Mouse (Mus musculus) 3T3-L1 (cell line): Measurements from ENCODE around the gene Ksr1.

Source experiments
- DNase-seq: peaks from one replicate; pipeline ENCODE4 v3.0.0-alpha.2; 2015; ENCODE audit warnings: low read depth, low spot score

Ksr1 gene

DNA sequence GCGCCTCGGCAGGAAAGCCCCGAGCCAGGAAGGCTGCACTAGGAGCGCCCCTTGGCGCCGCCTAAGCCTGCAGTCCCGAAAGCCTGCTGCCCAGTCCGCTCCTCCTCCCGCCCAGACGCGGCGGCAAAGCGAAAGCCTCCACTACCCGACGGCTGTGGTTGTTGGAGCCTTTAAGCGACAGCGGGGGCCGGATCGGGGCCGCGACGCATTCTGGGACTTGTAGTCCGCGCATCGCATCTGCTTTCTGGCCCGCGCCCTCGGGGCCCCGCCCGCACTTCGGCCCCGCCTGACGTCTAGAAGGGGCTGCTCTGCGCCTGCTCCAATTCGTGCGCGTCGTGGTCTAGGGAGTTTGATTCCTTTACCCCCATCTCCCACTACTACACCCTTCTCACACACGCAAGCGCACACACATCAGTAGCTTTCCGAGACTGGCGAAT is at the start of gene Ksr1:
TSS of gene Ksr1 (minus strand) at position 77 of the 437 bp plus-strand sequence.
- peak; percentile 93 for DNase-seq

DNA sequence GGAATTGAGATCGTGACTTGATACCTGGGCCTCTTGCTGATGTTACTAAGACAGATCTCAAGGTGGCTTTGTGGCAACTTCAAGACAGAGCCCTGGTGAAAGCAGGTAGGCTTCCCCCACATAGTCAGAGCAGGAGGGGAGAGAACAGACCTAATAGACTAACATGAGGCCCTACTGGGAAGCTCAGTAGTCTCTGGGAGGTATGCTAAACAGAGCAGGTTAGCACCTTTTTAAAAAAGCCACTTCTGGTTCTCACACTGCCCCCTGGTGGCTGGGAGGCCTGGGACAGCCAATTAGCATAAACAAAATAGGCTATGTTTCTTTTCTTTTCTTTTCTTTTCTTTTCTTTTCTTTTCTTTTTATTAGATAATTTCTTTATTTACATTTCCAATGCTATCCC is 46.0 kb upstream of the Ksr1 start:
- DNase-seq: no peak

DNA sequence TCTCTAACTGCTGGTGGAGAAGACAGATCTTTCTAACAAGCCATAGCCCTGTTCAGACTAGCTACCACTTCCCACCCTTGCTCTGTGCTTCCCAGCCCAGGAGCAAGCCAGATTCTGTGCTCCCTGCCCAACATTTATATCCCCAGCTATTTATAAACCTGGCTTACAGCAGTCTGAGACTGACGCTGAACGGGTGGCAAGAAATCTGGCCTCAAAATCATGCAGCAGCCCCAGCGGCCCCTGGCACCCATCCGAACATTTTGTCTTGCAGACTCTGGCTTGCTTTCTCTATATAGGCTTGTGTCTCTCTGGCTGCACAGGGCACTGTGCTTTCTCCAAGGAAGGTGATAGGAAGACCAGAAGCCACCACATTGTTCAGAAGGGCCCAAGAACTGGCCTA is 45.0 kb upstream of the Ksr1 start:
- DNase-seq: no peak

DNA sequence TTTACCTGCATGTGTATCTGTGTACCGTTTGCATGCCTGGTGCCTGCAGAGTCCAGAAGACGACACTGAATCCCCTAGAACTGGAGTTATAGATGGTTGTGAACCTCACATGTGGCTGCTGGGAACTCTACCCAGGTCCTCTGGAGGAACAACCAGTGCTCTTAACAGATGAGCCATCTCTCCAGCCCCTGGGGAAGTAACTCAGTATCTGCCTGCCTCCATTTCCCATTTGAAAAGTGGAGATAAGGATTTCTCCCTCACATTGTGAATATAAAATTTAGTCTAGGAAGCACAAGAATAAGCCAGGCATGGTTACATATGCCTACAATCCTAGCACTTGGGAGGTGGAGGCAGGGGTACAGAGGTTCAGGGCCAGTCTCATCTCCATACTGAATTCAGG is 44.0 kb upstream of the Ksr1 start:
- DNase-seq: no peak

DNA sequence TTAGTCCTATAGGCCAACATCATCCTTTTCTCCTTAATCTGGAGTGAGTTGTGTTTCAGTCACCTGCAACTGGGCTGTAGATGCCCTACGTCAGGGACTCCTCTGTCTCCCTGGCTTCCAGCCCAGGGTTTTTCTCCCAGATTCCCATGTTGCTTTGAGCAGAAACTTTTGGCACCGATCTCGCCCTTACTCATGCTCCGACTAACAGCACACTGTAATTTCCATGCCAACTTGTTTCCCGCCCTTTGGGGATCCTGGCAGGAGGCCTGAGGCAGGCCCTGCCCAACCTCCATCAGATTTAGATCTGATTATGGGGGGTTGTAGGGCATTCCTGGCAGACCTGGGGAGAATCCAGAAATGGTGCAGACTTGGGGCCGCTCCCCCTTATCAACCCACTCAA is 42.0 kb upstream of the Ksr1 start:
- peak; percentile 98 for DNase-seq

DNA sequence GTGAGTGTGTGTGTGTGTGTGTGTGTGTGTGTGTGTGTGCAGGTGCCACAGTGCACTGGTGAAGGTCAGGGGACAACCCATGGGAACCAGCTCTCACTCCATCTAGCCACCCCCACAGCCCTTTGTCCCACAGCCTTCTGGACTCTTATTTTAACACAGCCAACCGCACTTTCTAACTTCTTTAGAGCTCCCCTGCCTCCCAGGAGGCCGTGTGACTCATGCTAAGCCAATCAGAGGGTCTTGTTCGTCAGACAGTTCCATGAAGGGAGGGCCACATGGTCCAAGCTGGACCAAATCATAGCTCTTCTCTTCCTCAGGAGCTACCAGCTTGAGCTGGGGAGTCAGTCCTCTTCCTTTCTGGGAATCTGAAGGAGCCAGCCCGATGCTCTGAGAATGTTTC is 41.1 kb upstream of the Ksr1 start:
- peak; percentile 55 for DNase-seq

DNA sequence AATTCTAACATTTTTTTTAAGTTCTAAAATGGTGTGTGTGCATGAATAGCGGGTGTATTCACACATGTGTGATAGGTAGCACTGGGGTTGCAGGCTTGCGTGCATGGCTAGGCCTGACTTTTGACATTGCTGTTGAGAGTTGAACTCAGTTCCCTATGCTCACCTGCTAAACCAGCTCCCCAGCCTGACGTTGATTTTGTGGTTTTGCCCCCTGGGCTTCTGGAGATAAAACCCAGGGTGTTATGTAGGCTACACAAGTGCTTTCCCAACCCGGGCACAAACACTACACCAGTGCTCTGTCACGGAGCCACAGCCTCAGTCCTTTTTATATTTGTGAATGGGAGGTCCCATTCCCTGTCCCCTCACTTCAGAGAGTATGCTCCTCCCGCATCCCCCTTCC is 39.5 kb upstream of the Ksr1 start:
- no peak for DNase-seq

DNA sequence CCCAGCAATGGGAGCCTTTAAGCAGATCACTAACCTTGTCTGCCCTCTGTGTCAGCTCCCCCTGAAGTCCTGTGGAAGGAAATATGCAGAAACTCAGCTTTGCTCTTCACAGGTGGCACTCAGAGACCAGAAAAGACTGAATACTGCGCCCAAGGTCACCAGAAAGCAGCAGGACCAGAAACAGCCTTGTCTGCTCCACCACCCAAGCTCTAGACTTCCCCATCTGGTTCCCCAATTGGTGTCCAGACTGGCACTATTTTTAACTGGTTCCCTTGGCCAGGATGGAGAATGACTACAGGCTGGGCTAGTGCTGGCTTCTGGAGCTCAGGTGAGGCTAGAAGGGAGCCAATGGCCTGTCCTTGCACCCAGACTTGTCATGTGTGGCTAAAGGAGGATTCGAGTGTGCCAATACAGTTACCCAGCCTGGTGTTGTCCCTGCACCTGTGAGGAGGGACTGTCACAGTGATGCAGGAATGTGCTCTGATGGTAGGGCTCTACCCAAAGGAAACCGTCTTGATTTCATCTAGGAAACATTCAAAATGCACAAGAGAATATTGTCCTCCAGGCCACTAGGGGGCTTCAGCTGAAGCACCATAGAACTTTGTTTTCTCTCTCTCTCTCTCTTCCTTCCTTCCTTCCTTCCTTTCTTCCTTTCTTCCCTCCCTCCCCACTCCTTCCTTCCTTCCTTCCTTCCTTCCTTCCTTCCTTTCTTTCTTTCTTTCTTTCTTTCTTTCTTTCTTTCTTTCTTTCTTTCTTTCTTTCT is 38.1 kb upstream of the Ksr1 start:
- DNase-seq: no peak

DNA sequence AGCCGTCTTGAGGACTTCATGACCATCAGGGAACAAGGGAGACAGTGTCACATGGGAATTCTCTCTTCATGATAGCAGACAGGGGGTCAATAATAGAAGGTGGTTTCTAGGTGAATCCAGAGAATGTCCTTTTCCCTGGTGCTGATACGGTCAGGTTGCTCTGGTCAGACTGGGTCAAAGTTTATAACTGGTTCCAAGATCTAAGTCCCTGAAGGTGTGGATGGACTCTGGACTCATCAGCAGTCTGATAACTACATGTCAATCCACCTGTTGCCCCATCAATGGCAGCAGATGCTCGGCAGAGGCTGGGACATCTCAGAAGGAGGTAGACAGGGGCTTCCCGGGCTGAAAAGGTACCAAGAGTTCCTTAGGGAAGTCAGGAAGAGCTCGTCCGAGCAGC is 37.2 kb upstream of the Ksr1 start:
- DNase-seq: no peak

DNA sequence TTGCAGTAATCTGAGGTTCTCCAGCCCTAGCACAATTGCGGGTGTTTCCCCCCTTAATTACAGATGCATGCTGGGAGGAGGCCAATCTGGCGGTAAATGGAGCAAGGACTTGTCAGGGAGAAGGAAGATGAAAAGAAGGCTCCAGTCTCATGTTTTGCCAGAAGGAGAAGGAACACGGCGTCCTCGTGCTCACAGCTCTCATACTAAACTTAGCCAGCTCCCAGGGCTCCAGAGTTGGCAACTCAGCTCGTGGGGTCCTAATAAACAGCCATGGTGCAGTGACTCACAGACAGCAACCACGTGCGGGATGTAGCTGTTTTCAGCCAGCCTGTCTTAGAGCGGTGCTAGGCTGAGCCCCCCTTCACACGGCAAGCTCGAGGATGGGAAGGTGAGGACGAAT is 36.7 kb upstream of the Ksr1 start:
- DNase-seq: no peak

DNA sequence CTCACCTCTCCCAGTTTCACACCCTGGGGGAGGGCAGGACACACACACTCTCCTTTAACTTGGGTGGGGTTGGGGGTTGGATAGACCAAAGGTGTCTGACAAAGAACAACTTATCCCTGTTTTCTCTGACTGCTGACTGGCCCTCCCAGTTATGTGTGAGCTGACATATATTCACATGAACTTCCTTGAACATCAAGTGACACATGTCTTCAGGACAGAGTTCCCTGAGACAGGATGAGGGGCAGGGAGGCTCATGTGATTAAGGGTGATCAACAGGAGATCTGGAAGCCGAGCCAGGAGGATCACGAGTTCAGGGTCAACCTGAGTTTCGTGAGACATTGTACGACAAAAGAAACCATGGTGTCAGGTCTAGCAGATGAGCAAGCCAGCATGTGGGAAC is 35.7 kb upstream of the Ksr1 start:
- no peak for DNase-seq

DNA sequence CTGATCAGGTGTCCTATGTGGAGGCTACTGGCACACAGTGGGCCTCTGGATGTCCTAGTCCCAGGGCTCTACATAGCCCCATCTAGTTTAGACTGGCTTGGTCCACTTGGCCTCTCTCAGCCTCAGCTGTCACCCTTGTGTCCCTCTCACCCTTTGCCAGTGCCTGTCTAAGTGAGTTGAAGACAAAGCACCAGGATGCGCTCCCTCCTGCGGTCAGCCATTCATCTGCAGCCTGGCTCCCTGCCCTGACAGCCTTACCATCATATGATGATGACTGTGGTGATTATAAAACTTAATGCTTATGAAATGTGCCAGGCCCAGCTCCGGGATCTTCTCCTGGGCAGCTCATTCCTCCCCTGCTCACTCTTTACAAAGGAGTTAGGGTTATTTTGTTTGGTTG is 30.5 kb upstream of the Ksr1 start:
- no peak for DNase-seq

DNA sequence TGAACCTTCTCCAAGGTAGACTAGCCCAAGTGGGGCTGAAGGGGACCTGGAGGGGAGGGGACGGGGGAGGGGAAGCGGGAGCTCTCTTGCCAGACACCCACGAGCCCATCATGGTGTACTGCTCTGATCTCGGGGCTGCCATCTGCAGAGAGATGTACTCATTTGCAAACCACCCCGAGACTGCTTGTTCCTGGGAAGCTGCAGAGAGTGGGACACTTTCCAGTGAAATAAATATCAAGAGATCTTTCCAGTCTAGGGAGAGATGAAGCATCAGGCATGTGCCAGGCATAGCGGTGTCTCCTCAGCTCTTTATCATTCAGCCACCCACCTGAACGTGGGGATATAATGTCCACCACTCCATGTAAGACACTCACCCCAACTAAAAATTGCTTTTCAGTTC is 25.8 kb upstream of the Ksr1 start:
- no peak for DNase-seq

DNA sequence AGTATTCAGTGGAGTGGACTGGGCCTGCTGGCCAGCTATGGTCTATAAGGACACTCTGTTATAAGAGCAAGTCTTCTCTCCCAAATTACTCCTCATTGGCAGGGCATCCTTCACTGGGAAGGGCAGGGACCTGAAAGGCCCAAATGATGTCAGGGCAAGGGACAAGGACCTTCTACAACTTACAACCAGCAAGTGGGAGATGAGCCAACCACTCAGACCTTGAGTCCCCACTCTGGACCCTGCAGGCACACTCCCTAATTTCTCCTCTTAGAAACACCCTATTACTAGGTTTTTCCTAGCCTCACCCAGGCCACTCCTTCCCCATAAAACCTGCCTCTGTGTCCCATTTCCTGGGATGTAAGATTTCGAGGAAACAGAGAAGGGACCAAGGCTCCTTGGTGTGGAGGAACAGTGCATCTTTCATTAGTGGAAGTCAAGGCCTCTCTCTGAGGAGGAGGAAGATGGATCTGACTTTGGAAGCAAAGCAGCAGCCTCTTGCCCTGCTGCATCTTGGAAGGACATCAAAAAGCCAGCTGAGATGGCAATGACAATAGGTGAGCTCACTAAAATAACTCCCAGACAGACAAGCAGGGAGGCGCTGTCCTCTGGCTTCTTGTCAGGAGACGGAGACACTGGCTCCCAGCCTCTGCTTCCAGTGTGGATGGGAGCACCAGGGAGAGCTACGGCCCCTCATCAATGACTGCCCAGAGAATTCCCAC is 20.5 kb upstream of the Ksr1 start:
- DNase-seq: no peak

DNA sequence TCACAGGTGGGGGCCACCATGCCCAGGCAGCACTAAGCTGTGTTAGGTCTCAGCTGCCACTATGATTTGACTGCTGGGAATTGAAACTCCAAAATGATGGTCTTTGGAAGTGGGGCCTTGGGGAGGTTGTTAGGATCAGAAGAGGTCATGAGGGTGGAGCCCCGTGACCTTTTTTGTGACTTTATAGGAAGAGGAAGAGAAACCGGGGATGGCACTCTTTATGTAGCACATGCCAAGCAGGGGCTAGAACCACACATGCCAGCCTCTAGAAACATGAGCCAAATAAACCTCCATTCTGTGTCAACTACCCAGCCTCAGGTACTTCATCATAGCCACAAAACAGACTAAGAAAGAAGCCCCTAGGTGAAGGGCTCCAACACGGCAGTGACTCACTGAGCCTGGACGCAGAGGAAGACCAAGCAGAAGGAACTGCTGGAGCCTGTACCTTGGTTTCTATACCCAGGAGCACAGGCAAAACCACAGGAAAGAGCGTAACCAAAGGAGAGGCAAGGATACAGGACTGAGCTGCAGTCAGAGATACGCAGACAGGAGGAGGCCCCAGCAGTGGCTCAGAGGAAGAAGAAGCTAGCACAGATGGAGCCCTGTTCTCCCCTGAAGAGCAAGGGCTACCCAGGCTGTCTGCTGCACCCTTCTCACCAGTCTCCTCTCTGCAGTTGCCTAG is 15.0 kb upstream of the Ksr1 start:
- DNase-seq: no peak

DNA sequence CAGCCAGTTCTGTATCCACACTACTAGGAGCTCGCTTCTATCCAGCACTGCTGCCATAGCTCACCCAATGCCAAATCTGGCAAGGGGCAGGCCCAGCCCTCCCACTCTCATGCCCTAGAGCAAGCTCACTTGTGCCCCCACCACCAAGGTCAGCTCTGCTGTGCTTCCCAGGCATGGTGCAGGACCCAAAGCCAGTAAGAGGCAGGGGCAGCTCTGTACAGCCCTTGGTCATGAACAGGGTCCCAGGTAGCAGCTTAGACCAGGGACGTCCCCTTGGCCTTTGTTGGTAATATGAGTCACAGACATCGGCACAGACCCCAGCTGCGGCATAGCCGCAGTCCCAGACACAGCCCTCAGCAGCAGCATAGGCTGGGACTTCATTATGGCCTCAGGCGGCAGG is 13.9 kb upstream of the Ksr1 start:
- DNase-seq: no peak

DNA sequence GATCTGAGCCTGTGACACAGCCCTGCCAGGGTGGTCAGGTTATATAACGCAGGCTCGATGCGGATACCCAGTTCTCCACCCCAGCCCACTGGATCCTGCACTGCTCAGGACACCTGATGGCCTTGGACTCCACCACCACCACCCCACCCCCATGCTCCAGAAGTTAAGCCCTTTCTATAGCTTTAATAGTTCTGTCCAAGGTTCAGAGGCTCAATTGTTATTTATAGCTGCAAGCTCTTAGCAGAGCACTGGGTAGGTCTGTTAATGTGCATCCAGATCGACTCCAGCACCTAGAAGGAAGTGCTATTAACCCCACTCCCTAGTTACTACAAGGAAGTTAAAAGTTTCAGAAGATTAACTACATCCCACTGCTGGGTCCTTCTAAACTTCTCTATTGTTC is 11.5 kb upstream of the Ksr1 start:
- DNase-seq: no peak

DNA sequence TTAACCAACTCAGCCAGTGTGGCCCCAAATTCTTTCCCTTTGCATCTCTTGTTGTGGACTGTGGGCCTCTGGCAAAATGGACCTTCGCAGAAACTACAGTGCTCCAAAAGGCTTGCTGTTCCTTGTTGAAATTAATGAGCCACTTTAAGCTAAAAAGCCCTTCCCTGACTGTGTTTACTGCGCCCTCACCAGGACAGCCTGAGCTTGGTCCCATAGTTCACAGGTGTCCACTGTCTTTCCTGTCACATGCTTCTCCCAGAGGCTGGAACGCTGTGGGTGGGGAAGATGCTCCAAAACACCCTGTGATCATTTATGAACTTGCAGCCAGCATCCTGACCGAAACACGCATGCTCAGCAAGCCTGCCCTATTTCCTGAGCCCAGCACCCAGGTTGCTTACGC is 9.1 kb upstream of the Ksr1 start:
- DNase-seq: no peak

DNA sequence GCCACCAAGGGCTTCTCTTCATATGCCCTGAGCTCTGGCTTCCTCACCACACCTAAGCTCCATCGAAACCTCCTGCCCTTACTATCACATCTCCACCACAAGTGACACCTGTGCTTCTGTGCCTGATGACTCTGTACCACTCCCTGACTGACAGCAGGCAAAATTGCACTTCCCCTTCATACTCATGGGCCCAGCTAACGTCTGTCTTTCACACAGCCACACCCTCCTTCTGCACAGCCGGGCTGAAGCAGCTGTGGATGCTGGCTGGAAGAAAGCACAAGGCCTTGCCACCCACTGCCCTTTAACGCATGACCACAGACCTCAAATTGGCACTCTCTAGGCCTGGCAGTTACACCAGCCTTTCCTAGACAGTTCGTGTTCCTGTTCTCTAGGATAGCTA is 6.5 kb upstream of the Ksr1 start:
- no peak for DNase-seq

DNA sequence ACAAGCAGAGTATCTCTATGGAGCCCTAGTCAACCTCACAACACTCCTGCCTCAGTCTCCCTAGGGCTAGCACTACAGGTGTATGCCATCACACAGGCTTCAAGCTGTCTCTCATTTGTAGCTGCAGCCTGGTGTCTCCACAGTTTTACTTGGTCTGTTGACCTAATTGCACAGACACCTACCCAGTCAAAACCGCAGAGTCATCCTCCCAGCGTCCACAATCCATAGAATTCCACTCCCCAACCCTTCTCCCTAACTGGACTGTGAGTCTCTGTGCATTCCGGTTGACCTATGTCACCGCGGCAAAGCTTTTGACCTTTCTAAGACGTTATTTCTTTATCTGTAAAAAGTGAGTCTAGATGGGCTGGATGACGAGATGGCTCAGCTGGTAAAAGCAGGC is 5.7 kb upstream of the Ksr1 start:
- DNase-seq: no peak

DNA sequence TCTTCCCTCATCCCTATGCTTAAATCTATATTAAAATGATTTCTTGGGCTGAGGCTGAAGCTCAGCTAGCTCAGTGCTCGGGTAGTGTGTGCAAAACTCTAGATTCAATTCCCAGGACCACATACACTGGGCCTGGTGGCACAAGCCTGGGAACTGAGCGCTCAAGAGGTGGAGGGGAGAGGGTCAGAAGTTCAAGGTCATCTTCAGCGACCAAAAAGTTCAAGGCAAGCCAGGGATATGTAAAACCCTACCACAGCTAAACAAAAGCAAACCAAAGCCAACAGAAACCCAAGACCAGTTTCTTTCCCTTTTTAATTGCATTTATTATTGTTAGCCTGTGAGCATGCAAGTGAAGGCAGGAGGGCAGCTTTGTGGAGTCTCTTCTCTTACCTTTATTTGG is 4.1 kb upstream of the Ksr1 start:
- DNase-seq: no peak

DNA sequence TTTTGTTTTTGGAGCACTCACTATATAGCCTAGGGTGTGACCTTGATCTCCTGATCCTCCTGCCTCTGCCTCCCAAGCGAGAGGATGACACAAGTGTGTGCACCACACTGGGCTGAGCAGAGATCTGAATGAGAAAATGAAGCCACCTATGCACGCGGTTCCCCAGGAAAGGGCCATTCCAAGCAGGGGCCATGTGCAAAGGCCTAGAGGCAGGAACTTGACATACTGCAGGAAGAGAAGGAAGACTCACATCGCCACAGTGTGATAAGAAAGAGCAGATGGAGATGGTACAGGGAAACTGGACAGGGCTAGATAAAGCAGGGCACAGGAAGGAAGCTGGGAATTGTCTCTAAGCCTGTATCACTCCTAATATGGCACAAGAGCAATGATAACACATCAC is 3.1 kb upstream of the Ksr1 start:
- DNase-seq: no peak

DNA sequence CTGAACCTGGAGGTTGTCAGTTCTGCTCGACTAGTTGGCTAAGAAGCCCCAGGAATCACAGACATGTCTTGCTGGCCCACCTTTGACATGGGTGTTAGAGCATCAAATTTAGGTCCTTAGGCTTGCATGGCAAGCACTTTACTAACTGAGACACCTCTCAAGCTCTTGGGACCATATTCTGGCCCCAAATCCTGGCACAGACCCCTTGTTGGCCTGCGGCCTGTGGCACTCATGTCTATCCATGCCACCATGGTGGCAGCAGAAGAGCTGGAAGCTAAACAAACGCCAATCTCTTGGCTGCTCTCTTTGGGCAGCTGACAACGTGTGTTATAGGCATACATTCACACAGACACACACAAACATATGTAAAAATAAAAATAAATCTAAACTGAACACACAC is 2.6 kb upstream of the Ksr1 start:
- no peak for DNase-seq
